Mouse (Mus musculus) hindbrain, embryonic 14.5 days (tissue): ENCODE measurements around the gene Zfp568. TPM values are rescaled to one million over a fixed set of nuclear protein-coding genes. Genes with fewer than 3 reads are reported as not detected.
A peak's percentile ranks its signal among the peaks of the same experiment; 100 is the strongest.
"Not testable (repeated sequence)": the region's sequence is repeated elsewhere in the genome, so short reads cannot be mapped to it uniquely, and the experiment has no call there.

Source experiments
- ATAC-seq: fragments of 200-750 bp; cut with Nextera tagmentation; 2 replicates; pipeline ENCODE4 v1.8.0; 2017; ENCODE audit warnings: moderate number of reproducible peaks, mild to moderate bottlenecking, moderate TSS enrichment, moderate library complexity; ENCODE audit not compliant: low FRiP score
- DNase-seq: peaks from one replicate; pipeline ENCODE4 v3.0.0-alpha.2; 2015; ENCODE audit warnings: low spot score
- H3K27ac ChIP-seq: fragments of 300-500 bp; sonication (generic); 2 replicates; pipeline ENCODE4 v1.5.1; 2014; ENCODE audit warnings: mild to moderate bottlenecking, moderate library complexity
- H3K27me3 ChIP-seq: fragments of 300-500 bp; sonication (generic); 2 replicates; pipeline ENCODE4 v1.6.1; 2014; ENCODE audit warnings: mild to moderate bottlenecking, low read length, mixed read lengths; ENCODE audit not compliant: control insufficient read depth, insufficient read depth
- H3K36me3 ChIP-seq: fragments of 300-500 bp; sonication (generic); replicated peaks from 2 replicates; pipeline ENCODE4 v1.6.1; 2014; ENCODE audit not compliant: control insufficient read depth, insufficient read depth
- H3K4me1 ChIP-seq: fragments of 300-500 bp; sonication (generic); replicated peaks from 2 replicates; pipeline ENCODE4 v1.6.1; 2014; ENCODE audit warnings: antibody characterized with exemption, low read length, mixed read lengths; ENCODE audit not compliant: control insufficient read depth, insufficient read depth
- H3K4me2 ChIP-seq: fragments of 300-500 bp; sonication (generic); replicated peaks from 2 replicates; pipeline ENCODE4 v1.6.1; 2014; ENCODE audit warnings: mild to moderate bottlenecking, moderate library complexity
- H3K4me3 ChIP-seq: fragments of 300-500 bp; sonication (generic); replicated peaks from 2 replicates; pipeline ENCODE4 v1.5.1; 2014; ENCODE audit warnings: mild to moderate bottlenecking, low read length
- H3K9ac ChIP-seq: fragments of 300-500 bp; sonication (generic); 2 replicates; pipeline ENCODE4 v1.6.1; 2014
- H3K9me3 ChIP-seq: fragments of 300-500 bp; sonication (generic); 2 replicates; pipeline ENCODE4 v1.6.1; 2016; ENCODE audit warnings: low read length; ENCODE audit not compliant: control insufficient read depth
- WGBS: fragments of 180-500 bp; shearing (Covaris S2); extraction: QIAGEN DNeasy Blood & Tissue Kit; methylation state at CpG from one replicate; pipeline ENCODE4 v1.1.7; 2014; 5-methylcytosine and 5-hydroxymethylcytosine counted together
- polyA plus RNA-seq: library from polyadenylated mRNA; unstranded; fragments of >200 nt; fragmentation: Nextera tagmentation; extraction: Ambion mirVana; gene quantifications from 2 replicates; pipeline ENCODE4 v1.2.1, GENCODE M21; 2014

Zfp568 gene
- polyA plus RNA-seq, 1 experiment from 2014 or later, result 4.3 TPM

DNA sequence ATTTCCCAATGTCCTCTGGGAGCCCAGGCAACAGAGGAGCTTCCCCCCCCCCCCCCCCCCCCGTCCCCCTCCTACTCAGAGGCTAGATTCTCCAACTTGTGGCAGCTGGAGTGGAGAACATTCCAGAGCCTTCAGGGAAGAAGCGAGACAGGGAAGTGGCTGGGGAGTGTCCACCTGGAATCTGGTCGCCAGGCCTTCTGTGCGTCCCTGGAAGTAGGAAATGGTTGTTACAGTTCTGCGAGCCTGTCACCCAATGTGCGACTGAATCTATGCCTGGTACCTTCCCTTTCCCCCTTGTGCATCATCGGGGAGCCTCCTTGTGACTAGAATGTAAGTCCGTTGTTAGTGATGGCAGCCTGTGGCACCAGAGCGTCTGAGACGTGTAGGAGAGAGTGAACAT is 27.5 kb upstream of the Zfp568 start:
- Histone ChIP-seq H3K36me3 (no peaks in the 10 kb centered on the region), H3K4me2 (no peak overlapping the region), H3K27me3 (no peaks in the 10 kb centered on the region), H3K4me1 (no peaks in the 10 kb centered on the region), H3K9ac (no peak overlapping the region), H3K4me3 (no peak overlapping the region), H3K27ac (no peak overlapping the region), H3K9me3 (no peaks in the 10 kb centered on the region)
- WGBS, result 67% methylated on average over 9 of the region's 10 CpGs
- DNase-seq (no peak), ATAC-seq (no peak)

DNA sequence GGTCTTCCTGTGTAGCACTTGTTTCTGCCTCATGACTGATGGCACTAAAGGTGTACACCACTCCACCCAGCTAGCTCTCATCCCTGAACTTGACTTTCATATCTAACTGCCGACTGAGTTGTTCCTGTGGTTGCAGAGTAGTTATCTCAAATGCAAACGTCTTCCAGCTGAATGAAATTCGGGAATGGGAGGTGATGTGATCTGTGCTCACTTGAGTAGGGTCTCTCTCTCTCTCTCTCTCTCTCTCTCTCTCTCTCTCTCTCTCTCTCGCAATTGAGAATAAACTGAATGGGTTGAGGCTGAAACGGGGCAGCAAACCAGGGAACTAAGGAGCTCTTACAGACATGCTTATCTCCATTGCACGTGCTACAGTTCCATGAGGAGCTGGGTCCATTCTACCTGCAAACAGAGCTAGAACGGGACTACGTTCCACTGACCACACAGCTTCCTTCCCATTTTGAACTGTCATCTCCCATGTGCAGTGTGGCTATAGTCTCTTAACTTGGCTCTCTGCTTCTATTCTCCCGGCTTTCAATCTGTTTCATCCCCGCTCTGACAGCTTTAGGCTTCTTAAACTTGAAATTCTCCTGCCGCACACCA is 25.5 kb upstream of the Zfp568 start:
- H3K36me3 ChIP-seq, result no peaks in the 10 kb centered on the region
- H3K9me3 ChIP-seq, result no peaks in the 10 kb centered on the region
- ATAC-seq (no peak), DNase-seq (no peak)
- no peak overlapping the region for H3K4me2 ChIP-seq
- H3K27me3 ChIP-seq, result no peaks in the 10 kb centered on the region
- no peak overlapping the region for H3K27ac ChIP-seq
- WGBS, result 89% methylated on average over 11 of the region's 11 CpGs
- no peaks in the 10 kb centered on the region for H3K4me1 ChIP-seq
- H3K4me3 ChIP-seq, result no peak overlapping the region
- no peak overlapping the region for H3K9ac ChIP-seq

DNA sequence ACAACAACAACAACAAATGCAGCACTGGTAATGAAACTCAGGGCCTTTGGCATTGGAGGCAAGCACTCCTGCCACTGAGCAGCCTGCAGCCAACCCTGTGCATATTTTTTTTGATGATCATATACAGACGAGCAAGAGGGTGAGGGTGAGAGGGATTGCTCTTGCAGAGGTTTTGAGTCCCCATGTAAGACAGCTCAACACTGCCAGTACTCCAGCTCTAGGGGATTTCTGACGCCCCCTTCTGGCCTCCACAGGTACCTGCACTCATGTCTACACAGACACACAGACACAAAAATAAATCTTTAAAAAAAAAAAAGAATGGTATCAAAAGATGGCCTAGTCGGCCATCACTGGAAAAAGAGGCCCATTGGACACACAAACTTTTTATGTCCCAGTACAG is 24.8 kb upstream of the Zfp568 start:
- Histone ChIP-seq H3K4me3 (no peak overlapping the region), H3K4me2 (no peak overlapping the region), H3K4me1 (no peaks in the 10 kb centered on the region), H3K27ac (no peak overlapping the region), H3K9ac (no peak overlapping the region), H3K27me3 (no peaks in the 10 kb centered on the region), H3K9me3 (no peaks in the 10 kb centered on the region), H3K36me3 (no peaks in the 10 kb centered on the region)
- DNase-seq, result no peak
- 63% methylated on average over 3 of the region's 3 CpGs for WGBS
- ATAC-seq, result no peak

DNA sequence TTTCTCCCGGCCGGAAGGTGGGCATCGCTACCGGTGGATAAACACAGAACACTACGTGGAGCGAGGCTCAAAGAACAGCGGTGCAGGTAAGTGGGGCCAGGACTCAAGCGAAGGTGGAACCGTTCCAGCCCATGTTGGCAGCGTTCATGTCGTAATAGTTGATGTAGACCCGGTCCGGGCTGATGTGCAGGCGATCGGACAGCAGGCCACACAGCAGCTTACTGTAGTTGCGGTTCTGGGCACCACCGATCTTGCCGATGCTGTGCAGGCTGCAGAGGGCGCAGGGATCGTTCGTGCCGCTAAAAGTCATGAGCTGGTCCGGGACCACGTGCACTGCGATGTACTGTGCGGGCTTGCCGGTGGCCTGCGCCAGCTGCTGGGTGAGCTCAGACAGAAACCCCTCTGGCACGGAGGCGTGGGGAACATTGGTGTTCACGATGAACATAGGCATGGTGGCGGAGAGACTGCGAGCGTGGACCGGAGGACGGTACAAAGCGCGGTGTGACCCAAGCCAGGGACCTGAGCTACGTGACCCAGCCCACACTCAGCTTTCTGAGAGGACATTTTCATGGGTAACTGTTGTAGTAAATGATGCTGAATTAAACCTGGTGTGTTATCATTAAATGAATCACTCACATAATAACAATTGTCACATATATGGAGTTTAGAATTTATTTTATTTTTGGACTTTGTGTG is 18.5 kb upstream of the Zfp568 start:
- H3K4me3 ChIP-seq, H3K9ac ChIP-seq, H3K4me2 ChIP-seq: not testable (repeated sequence)

DNA sequence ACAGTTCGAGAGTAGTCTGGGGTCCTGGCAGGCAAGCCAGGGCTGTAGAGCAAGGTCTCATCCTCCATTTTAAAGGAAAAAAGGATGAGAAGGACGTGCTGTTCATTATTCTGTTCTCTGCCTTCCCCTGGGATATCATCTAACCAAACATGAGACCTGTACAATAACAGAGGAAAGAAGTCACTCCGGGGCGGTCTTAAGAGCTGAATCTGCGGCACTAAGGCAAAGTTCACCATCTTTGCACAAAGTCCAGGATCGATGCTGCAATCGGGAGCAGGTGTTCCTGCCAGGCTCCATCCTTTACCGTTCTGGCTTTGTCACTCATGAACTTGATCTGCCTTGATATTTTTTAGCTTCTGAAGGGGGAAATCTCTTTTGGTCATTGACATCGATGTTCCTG is 13.1 kb upstream of the Zfp568 start:
- no peak overlapping the region for H3K27ac ChIP-seq
- DNase-seq (no peak), ATAC-seq (no peak)
- WGBS, result 86% methylated on average over 9 of the region's 9 CpGs
- no peak overlapping the region for H3K4me2 ChIP-seq
- no peaks in the 10 kb centered on the region for H3K27me3 ChIP-seq
- no peaks in the 10 kb centered on the region for H3K4me1 ChIP-seq
- no peak overlapping the region for H3K9ac ChIP-seq
- no peak overlapping the region for H3K4me3 ChIP-seq
- H3K9me3 ChIP-seq, result 0 out of 2 replicates have a peak, but pooled peaks cover 5% of the 10 kb centered on the region
- no peaks in the 10 kb centered on the region for H3K36me3 ChIP-seq

More for the DNA sequence above, 18.5 kb upstream of the Zfp568 start:
- not testable (repeated sequence) for ATAC-seq, H3K27me3 ChIP-seq, H3K27ac ChIP-seq, H3K9me3 ChIP-seq, H3K36me3 ChIP-seq, DNase-seq, H3K4me1 ChIP-seq
- 49% methylated on average over 32 of the region's 39 CpGs for WGBS

DNA sequence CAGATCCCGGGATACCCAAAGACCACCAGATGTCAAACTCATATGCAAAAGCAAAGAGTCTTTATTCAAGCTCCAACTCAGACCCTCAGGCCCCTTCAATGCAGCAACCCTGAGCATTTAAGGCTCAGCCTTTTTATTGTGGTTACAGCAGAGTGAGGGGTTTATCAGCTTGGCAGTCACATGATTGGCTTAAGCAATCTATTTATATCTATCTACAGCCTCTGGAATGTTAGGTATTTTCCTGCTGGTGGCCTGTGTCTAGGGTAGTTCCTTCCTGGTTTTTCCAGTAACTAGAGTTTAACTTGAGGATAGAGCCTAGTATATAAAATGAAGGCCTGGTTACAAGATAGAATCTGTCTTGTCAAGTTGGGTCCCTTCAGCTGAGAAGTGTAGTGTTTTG is 3.0 kb upstream of the Zfp568 start:
- H3K27ac ChIP-seq, result no peak overlapping the region
- peaks cover 2% of the 10 kb centered on the region for H3K36me3 ChIP-seq
- no peak overlapping the region for H3K4me3 ChIP-seq
- no peaks in the 10 kb centered on the region for H3K9me3 ChIP-seq
- no peaks in the 10 kb centered on the region for H3K27me3 ChIP-seq
- DNase-seq (no peak), ATAC-seq (no peak)
- H3K4me2 ChIP-seq, result no peak overlapping the region
- no peak overlapping the region for H3K9ac ChIP-seq
- WGBS, result 100% methylated on average over 1 of the region's 1 CpGs
- peaks cover 19% of the 10 kb centered on the region for H3K4me1 ChIP-seq

DNA sequence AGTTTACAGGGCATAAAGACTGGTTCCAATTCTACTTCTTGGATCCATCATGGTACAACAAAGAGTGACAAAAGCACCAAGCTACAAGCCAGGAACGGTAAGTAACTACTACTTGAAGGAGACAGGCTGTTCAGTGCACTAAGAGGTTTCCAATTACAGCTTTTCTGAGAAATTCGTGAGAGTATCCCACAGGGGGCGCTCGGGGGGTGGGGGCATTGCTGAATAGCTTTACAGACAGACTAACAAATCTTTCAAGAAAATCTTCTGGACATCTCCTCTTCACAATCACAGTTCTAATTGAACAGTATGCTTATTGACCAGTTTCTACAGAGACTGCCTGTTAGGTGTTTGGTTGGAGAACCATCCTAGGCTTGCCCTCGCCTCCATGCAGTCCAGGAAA is 2.3 kb upstream of the Zfp568 start:
- ATAC-seq (no peak), DNase-seq (no peak)
- no peak overlapping the region for H3K4me3 ChIP-seq
- peaks cover 8% of the 10 kb centered on the region for H3K36me3 ChIP-seq
- H3K9ac ChIP-seq, result no peak overlapping the region
- no peaks in the 10 kb centered on the region for H3K9me3 ChIP-seq
- no peak overlapping the region for H3K4me2 ChIP-seq
- no peak overlapping the region for H3K27ac ChIP-seq
- peaks cover 19% of the 10 kb centered on the region for H3K4me1 ChIP-seq
- no peaks in the 10 kb centered on the region for H3K27me3 ChIP-seq
- WGBS, result 55% methylated on average over 5 of the region's 5 CpGs

DNA sequence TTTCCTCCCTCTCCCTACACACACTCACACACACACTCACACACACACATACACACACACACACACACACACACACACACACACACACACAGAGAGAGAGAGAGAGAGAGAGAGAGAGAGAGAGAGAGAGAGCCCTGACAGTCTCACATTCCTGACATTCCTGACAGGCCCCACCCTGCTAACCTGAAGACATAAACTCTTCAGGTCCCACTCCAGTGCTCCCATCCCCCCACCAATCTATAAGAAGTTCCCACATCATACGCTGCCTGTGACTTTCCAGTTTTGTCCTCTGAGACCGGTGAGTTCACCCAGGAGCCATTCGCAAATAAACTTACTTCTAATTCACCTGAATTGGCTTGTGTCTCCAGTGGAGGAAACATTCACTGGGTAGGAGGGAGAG is 1.9 kb upstream of the Zfp568 start:
- DNase-seq, result no peak
- Histone ChIP-seq H3K36me3 (peaks cover 8% of the 10 kb centered on the region), H3K27me3 (no peaks in the 10 kb centered on the region), H3K4me1 (peaks cover 19% of the 10 kb centered on the region), H3K4me2 (no peak overlapping the region), H3K4me3 (no peak overlapping the region), H3K9ac (0 out of 2 replicates have a peak overlapping the region, but pooled peaks have one; percentile 86), H3K27ac (no peak overlapping the region), H3K9me3 (no peaks in the 10 kb centered on the region)
- no peak for ATAC-seq
- WGBS, result 96% methylated on average over 3 of the region's 3 CpGs

DNA sequence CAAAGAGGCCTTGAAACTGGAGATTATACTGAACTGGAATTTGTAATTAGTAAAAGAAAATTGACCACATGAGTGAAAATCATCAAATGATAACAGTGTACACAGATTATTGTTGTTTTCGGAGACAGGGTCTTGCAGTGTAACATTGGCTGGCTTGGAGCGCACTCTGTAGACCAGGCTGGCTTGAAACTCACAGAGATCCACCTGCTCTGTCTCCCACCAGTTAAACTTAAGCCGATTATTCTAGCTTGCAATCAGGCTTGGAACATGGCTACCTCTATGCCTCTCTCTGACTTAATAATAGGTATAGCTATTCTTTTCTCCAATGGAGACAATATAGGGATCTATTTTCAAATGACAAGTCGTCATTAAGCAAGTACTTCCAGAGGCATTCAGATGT is 1.4 kb upstream of the Zfp568 start:
- Histone ChIP-seq H3K4me1 (peaks cover 19% of the 10 kb centered on the region), H3K4me3 (no peak overlapping the region), H3K9me3 (no peaks in the 10 kb centered on the region), H3K4me2 (peak overlapping the region; percentile 55), H3K9ac (peak overlapping the region; percentile 86; the same call in 1 of the 2 replicates), H3K27ac (no peak overlapping the region), H3K27me3 (no peaks in the 10 kb centered on the region), H3K36me3 (peaks cover 13% of the 10 kb centered on the region)
- WGBS, result 85% methylated on average over 4 of the region's 4 CpGs
- ATAC-seq, result no peak
- DNase-seq, result no peak
